Mouse (Mus musculus) stomach, embryonic 16.5 days (tissue): ENCODE data around the gene Prkacb. TPM values are rescaled to one million over a fixed set of nuclear protein-coding genes. Genes with fewer than 3 reads are reported as not detected.
"Not testable (repeated sequence)": the region's sequence is repeated elsewhere in the genome, so short reads cannot be mapped to it uniquely, and the experiment has no call there.

Experiments
- ATAC-seq: fragments of 200-750 bp; cut with Nextera tagmentation; 2 replicates; pipeline ENCODE4 v1.8.0; 2017; ENCODE audit warnings: moderate number of reproducible peaks, moderate TSS enrichment; ENCODE audit not compliant: insufficient read depth, low FRiP score
- H3K27ac ChIP-seq: fragments of 300-500 bp; sonication (generic); 2 replicates; pipeline ENCODE4 v1.5.1; 2014; ENCODE audit warnings: low read length
- H3K27me3 ChIP-seq: fragments of 300-500 bp; sonication (generic); 2 replicates; pipeline ENCODE4 v1.6.1; 2014; ENCODE audit warnings: low read length, control low read depth, mixed read lengths; ENCODE audit not compliant: control insufficient read depth, insufficient read depth
- H3K36me3 ChIP-seq: fragments of 300-500 bp; sonication (generic); 2 replicates; pipeline ENCODE4 v1.6.1; 2014; ENCODE audit warnings: low read length; ENCODE audit not compliant: control insufficient read depth, insufficient read depth
- H3K4me1 ChIP-seq: fragments of 300-500 bp; sonication (generic); 2 replicates; pipeline ENCODE4 v1.6.1; 2014; ENCODE audit warnings: low read length, control low read depth, mixed read lengths; ENCODE audit not compliant: control insufficient read depth, insufficient read depth
- H3K4me2 ChIP-seq: fragments of 300-500 bp; sonication (generic); 2 replicates; pipeline ENCODE4 v1.6.1; 2014; ENCODE audit warnings: low read depth, low read length, mixed read lengths
- H3K4me3 ChIP-seq: fragments of 300-500 bp; sonication (generic); replicated peaks from 2 replicates; pipeline ENCODE4 v1.5.1; 2014; ENCODE audit warnings: mild to moderate bottlenecking, low read length
- H3K9ac ChIP-seq: fragments of 300-500 bp; sonication (generic); 2 replicates; pipeline ENCODE4 v1.6.1; 2014; ENCODE audit warnings: low read length
- H3K9me3 ChIP-seq: fragments of 300-500 bp; sonication (generic); replicated peaks from 2 replicates; pipeline ENCODE4 v1.6.1; 2016; ENCODE audit warnings: low read length, control low read depth; ENCODE audit not compliant: control insufficient read depth
- WGBS: fragments of 180-500 bp; shearing (Covaris S2); extraction: QIAGEN DNeasy Blood & Tissue Kit; methylation state at CpG from one replicate; pipeline ENCODE4 v1.1.7; 2014; 5-methylcytosine and 5-hydroxymethylcytosine counted together
- polyA plus RNA-seq: library from polyadenylated mRNA; unstranded; fragments of >200 nt; fragmentation: Nextera tagmentation; extraction: Ambion mirVana; gene quantifications from 2 replicates; pipeline ENCODE4 v1.2.1, GENCODE M21; 2015

Prkacb gene
- polyA plus RNA-seq, 1 experiment from 2014 or later, result 54.5 TPM

DNA sequence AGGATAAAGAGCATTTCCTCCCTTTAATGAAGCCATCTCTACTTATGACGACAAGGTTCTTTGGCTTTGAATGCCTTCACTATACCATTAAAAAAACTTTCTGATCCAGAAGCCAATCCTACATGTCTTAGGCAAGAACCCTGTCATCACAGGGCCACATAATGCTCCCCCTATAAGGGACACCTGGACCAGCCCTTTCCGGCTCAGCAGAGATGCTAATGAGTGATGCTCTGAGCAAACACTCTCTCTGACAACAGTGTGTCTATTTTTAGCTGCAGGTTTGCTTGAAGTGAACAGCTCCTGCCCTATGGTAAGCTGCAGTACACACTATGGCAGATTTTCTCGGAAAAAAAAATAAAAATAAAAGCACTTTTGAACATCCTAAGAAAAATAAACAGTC, 43.9 kb downstream of the Prkacb start:
- no peak overlapping the region for H3K4me3 ChIP-seq
- H3K36me3 ChIP-seq, result no peaks in the 10 kb centered on the region
- WGBS, result 72% methylated on average over 3 of the region's 3 CpGs
- no peak overlapping the region for H3K27ac ChIP-seq
- ATAC-seq, result no peak
- peaks cover 11% of the 10 kb centered on the region for H3K4me1 ChIP-seq
- no peaks in the 10 kb centered on the region for H3K27me3 ChIP-seq
- no peak overlapping the region for H3K4me2 ChIP-seq
- H3K9me3 ChIP-seq, result no peaks in the 10 kb centered on the region
- H3K9ac ChIP-seq, result no peak overlapping the region

- no peaks in the 10 kb centered on the region for H3K27me3 ChIP-seq
- WGBS, result 82% methylated on average over 5 of the region's 5 CpGs
- H3K36me3 ChIP-seq, result no peaks in the 10 kb centered on the region
- no peak overlapping the region for H3K9ac ChIP-seq
- H3K4me1 ChIP-seq, result peaks cover 11% of the 10 kb centered on the region
- no peak for ATAC-seq
- H3K9me3 ChIP-seq, result no peaks in the 10 kb centered on the region
- H3K27ac ChIP-seq, result no peak overlapping the region
- no peak overlapping the region for H3K4me2 ChIP-seq
- no peak overlapping the region for H3K4me3 ChIP-seq
Measured at GRCm38 (mm10) chr3:146768360-146768759, 44.4 kb downstream of the Prkacb start.

GRCm38 (mm10) chr3:146766701-146767181, 46.0 kb downstream of the Prkacb start:
- no peaks in the 10 kb centered on the region for H3K9me3 ChIP-seq
- no peaks in the 10 kb centered on the region for H3K27me3 ChIP-seq
- 54% methylated on average over 8 of the region's 8 CpGs for WGBS
- ATAC-seq, result peak; percentile 50; the same call in 1 of the 2 replicates
- H3K36me3 ChIP-seq, result no peaks in the 10 kb centered on the region
- H3K9ac ChIP-seq, result no peak overlapping the region
- no peak overlapping the region for H3K4me2 ChIP-seq
- H3K4me1 ChIP-seq, result peaks cover 11% of the 10 kb centered on the region
- H3K4me3 ChIP-seq, result no peak overlapping the region
- H3K27ac ChIP-seq, result no peak overlapping the region

GRCm38 (mm10) chr3:146766071-146766605, 46.7 kb downstream of the Prkacb start:
- 93% methylated on average over 4 of the region's 4 CpGs for WGBS
- Histone ChIP-seq H3K4me2 (no peak overlapping the region), H3K27ac (no peak overlapping the region), H3K36me3 (no peaks in the 10 kb centered on the region), H3K4me1 (peaks cover 11% of the 10 kb centered on the region), H3K4me3 (no peak overlapping the region), H3K27me3 (no peaks in the 10 kb centered on the region), H3K9ac (no peak overlapping the region), H3K9me3 (no peaks in the 10 kb centered on the region)
- no peak for ATAC-seq

DNA sequence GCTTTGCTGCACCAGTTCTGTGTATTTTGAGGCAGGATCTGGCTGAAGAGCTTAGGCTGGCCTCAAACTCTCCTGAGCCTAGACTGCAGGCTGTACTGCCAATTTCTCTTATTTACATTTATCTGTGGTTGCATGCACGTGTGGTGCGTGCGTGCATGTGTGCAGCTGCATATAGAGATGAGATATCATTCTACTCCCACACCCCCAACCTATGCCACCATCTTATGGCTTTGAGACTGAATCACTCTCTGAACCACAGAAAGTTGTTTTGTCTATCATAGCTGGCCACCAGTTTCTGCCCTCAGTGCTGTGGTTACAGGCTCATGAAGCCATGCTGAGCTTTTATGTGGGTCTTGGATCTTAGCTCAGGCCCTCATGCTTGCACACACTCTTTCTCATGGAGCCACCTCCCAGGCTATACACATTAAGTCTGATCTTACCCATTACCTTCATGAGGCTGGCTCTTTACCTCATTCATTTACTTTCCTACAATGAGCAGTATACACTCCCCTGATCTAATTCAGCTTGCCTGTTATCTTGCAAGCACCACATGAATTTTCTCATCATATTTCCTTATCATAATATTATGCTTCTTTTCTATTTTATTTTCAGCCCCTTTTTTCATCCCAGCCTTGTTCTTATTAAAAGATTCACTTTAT, 47.8 kb downstream of the Prkacb start:
- no peaks in the 10 kb centered on the region for H3K27me3 ChIP-seq
- no peaks in the 10 kb centered on the region for H3K9me3 ChIP-seq
- no peak for ATAC-seq
- no peak overlapping the region for H3K4me3 ChIP-seq
- no peak overlapping the region for H3K9ac ChIP-seq
- H3K4me2 ChIP-seq, result no peak overlapping the region
- WGBS, result 87% methylated on average over 3 of the region's 3 CpGs
- peaks cover 3% of the 10 kb centered on the region; the same call in 1 of the 2 replicates for H3K4me1 ChIP-seq
- no peak overlapping the region for H3K27ac ChIP-seq
- H3K36me3 ChIP-seq, result no peaks in the 10 kb centered on the region

- H3K27me3 ChIP-seq, ATAC-seq, H3K27ac ChIP-seq, H3K36me3 ChIP-seq, H3K9ac ChIP-seq, H3K4me2 ChIP-seq, H3K9me3 ChIP-seq, H3K4me1 ChIP-seq, H3K4me3 ChIP-seq: not testable (repeated sequence)
- 85% methylated on average over 2 of the region's 2 CpGs for WGBS
Measured at GRCm38 (mm10) chr3:146763054-146763453, 49.7 kb downstream of the Prkacb start.

DNA sequence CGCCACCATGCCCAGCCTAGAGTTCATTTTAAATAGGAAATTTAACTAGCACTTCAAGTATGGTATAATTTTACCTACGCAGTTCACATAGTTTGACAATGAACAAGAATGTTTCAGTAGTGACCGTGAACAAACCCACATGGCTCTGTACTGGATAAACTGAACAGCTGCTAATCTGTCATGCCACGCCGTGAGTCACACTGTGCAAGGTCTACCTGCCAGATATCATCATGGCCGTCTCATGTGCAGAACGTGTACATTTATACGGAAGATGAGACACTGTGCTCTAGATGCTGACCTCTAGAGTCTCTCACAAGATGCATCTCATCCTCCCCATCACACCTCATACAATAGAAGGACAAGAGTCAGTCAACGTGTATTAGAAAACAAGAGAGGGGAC, 51.5 kb downstream of the Prkacb start:
- no peaks in the 10 kb centered on the region for H3K36me3 ChIP-seq
- 88% methylated on average over 9 of the region's 9 CpGs for WGBS
- no peak overlapping the region for H3K9ac ChIP-seq
- H3K27ac ChIP-seq, result no peak overlapping the region
- no peaks in the 10 kb centered on the region for H3K9me3 ChIP-seq
- ATAC-seq, result no peak
- H3K27me3 ChIP-seq, result no peaks in the 10 kb centered on the region
- H3K4me1 ChIP-seq, result no peaks in the 10 kb centered on the region
- no peak overlapping the region for H3K4me2 ChIP-seq
- no peak overlapping the region for H3K4me3 ChIP-seq

- Histone ChIP-seq H3K27ac (no peak overlapping the region), H3K9ac (no peak overlapping the region), H3K4me2 (no peak overlapping the region), H3K9me3 (no peaks in the 10 kb centered on the region), H3K4me1 (no peaks in the 10 kb centered on the region), H3K4me3 (no peak overlapping the region), H3K36me3 (no peaks in the 10 kb centered on the region), H3K27me3 (no peaks in the 10 kb centered on the region)
- 76% methylated on average over 6 of the region's 6 CpGs for WGBS
- ATAC-seq, result no peak
Measured at GRCm38 (mm10) chr3:146757970-146758960, 54.5 kb downstream of the Prkacb start.

DNA sequence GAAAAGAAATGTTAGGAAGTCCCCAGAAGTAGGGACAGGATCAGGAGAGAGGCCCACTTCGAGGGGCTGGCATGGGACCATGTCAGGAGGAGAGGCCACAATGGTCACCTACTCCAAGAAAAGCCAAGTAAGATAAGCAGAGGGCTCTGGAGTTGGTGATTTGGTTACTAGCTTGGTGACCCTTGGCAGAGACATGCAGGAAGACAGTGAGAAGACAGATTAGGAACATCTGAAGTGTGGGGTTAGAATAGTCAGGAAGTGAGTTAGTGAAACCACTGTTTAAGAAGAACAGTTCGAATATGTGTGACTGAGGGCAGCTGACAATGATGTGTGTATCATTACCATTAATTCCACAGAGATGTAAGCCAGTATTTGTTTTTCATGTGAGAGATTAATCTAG, 58.5 kb downstream of the Prkacb start:
- H3K9me3 ChIP-seq, result no peaks in the 10 kb centered on the region
- no peaks in the 10 kb centered on the region; the same call in 1 of the 2 replicates for H3K36me3 ChIP-seq
- 89% methylated on average over 2 of the region's 2 CpGs for WGBS
- H3K27me3 ChIP-seq, result no peaks in the 10 kb centered on the region
- H3K4me3 ChIP-seq, result no peak overlapping the region
- no peaks in the 10 kb centered on the region for H3K4me1 ChIP-seq
- H3K27ac ChIP-seq, result no peak overlapping the region
- no peak overlapping the region for H3K9ac ChIP-seq
- no peak overlapping the region for H3K4me2 ChIP-seq
- ATAC-seq, result no peak
